Mouse (Mus musculus) intestine, embryonic 15.5 days (tissue): ENCODE results near the gene Zfp990. TPM values are rescaled to one million over a fixed set of nuclear protein-coding genes. Genes with fewer than 3 reads are reported as not detected.

Experiments used
- polyA plus RNA-seq: library from polyadenylated mRNA; unstranded; fragments of >200 nt; fragmentation: Nextera tagmentation; extraction: Ambion mirVana; gene quantifications from 2 replicates; pipeline ENCODE4 v1.2.1, GENCODE M21; 2015

The Zfp990 gene
- polyA plus RNA-seq, 1 experiment from 2014 or later, result 0.13 TPM

Other genes with a start within 250 kb of the Zfp990 start
- 0.11 TPM in 1 of 2 replicates, not detected in the other for gene Tnfrsf8, start 195.6 kb upstream of the Zfp990 start, polyA plus RNA-seq
- gene Gm13212, start 74.4 kb downstream of the Zfp990 start, polyA plus RNA-seq, result 2.5 and 3.4 TPM in 2 replicates
- gene Zfp980, start 159.9 kb downstream of the Zfp990 start, polyA plus RNA-seq, result not detected in 2 replicates